8 mouse cellular contexts compared by ENCODE assay signal in the genomic region with DNA sequence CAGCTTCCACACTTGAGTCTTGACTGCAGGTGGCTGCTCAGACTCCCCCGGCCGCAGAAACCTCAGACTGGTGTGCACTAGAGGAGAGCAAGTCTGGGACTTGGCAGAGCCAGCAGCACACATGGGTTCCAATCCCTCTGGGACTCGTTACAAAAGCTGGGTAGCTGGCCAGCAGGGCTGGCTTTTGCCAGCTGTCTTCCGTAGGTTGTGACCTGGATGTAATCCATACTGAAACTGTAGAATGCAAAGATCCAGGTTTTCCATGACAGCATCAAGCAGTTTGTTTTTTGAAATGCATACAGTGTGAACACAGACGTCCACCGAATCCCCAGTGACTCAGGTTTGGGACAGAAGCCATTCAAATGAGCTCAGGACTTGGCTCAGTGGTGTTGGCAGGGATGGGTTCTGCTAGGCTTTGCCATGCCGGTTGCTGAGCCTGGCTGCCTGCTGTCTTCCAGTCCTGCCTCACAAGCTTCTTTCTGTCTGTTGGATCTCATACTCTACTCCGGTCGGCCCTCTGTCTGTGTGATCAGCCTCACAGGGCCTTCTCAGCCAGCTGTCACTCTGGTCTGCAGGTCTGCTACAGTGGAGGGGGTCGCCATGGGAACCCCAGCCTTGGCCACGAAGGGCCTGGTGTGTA.
DNase-seq lines count a peak whose midpoint lies in the region; ATAC-seq lines count a peak whose summit lies in the region.

No protein-coding gene starts in this region.

- peaks cover 12% of the 10 kb centered on the region for H3K27me3 ChIP-seq in hindbrain, embryonic 14.5 days (ENCODE audit: control insufficient read depth, insufficient read depth, low read length)
- H3K27me3 ChIP-seq in limb, embryonic 13.5 days, result no peaks in the 10 kb centered on the region; the same call in 1 of the 2 replicates
- H3K27me3 ChIP-seq in liver, embryonic 11.5 days (replicated peaks; ENCODE audit: control insufficient read depth, insufficient read depth, low read length), result no peaks in the 10 kb centered on the region

- no peaks in the 10 kb centered on the region for H3K36me3 ChIP-seq in hindbrain, embryonic 14.5 days (replicated peaks; ENCODE audit: control insufficient read depth, insufficient read depth)
- H3K36me3 ChIP-seq in limb, embryonic 13.5 days, result peaks cover 9% of the 10 kb centered on the region
- no peaks in the 10 kb centered on the region; the same call in 1 of the 2 replicates for H3K36me3 ChIP-seq in liver, embryonic 11.5 days (ENCODE audit: control insufficient read depth, insufficient read depth, low read length)

- ATAC-seq in hindbrain, embryonic 14.5 days (ENCODE audit: low FRiP score), result peak; percentile 71
- peak; percentile 66 for ATAC-seq in limb, embryonic 13.5 days (ENCODE audit: low FRiP score, low read depth)
- no peak for ATAC-seq in liver, embryonic 11.5 days (replicated peaks; ENCODE audit: low FRiP score)

- peaks cover 19% of the 10 kb centered on the region; the same call in 1 of the 2 replicates for H3K4me1 ChIP-seq in hindbrain, embryonic 14.5 days (replicated peaks; ENCODE audit: control insufficient read depth, insufficient read depth, low read length)
- peaks cover 56% of the 10 kb centered on the region for H3K4me1 ChIP-seq in limb, embryonic 13.5 days
- H3K4me1 ChIP-seq in liver, embryonic 11.5 days (replicated peaks; ENCODE audit: control insufficient read depth, insufficient read depth, low read length), result peaks cover 18% of the 10 kb centered on the region

- no peak overlapping the region for H3K9ac ChIP-seq in hindbrain, embryonic 14.5 days
- H3K9ac ChIP-seq in limb, embryonic 13.5 days, result no peak overlapping the region; the same call in 1 of the 2 replicates
- H3K9ac ChIP-seq in liver, embryonic 11.5 days (ENCODE audit: low read depth, low read length), result no peak overlapping the region

- WGBS in hindbrain, embryonic 14.5 days, result 50% methylated on average over 11 of the region's 11 CpGs
- WGBS in limb, embryonic 13.5 days, result 48% methylated on average over 11 of the region's 11 CpGs
- 76% methylated on average over 11 of the region's 11 CpGs for WGBS in liver, embryonic 11.5 days

- H3K27ac ChIP-seq in hindbrain, embryonic 14.5 days, result peak overlapping the region; percentile 41; the same call in 1 of the 2 replicates
- H3K27ac ChIP-seq in limb, embryonic 13.5 days, result peak overlapping the region; percentile 44; the same call in 1 of the 2 replicates
- no peak overlapping the region for H3K27ac ChIP-seq in liver, embryonic 11.5 days (ENCODE audit: low read depth, low read length)

- H3K4me2 ChIP-seq in hindbrain, embryonic 14.5 days (replicated peaks), result no peak overlapping the region
- 0 out of 2 replicates have a peak overlapping the region, but pooled peaks have one; percentile 11 for H3K4me2 ChIP-seq in limb, embryonic 13.5 days (replicated peaks)
- H3K4me2 ChIP-seq in liver, embryonic 11.5 days, result no peak overlapping the region

- DNase-seq in NIH3T3 (ENCODE audit: low read depth) (peak; percentile 88), liver (no peak)
- DNase-seq in cerebellum, adult 11 months, result peak; percentile 79
- peak; percentile 41 to 50 for DNase-seq in frontal cortex, postnatal 10 days (ENCODE audit: low spot score in 2 of 2)
- DNase-seq in hindbrain, embryonic 14.5 days (ENCODE audit: low spot score), result peak; percentile 72
- peak; percentile 41 for DNase-seq in thymus, postnatal 14 days
- DNase-seq in liver, embryonic 11.5 days (ENCODE audit: low spot score), result no peak

- H3K9me3 ChIP-seq in hindbrain, embryonic 14.5 days (ENCODE audit: control insufficient read depth, low read length), result no peaks in the 10 kb centered on the region
- H3K9me3 ChIP-seq in limb, embryonic 13.5 days, result no peaks in the 10 kb centered on the region
- no peaks in the 10 kb centered on the region for H3K9me3 ChIP-seq in liver, embryonic 11.5 days (ENCODE audit: control insufficient read depth, low read length)

- H3K4me3 ChIP-seq in hindbrain, embryonic 14.5 days (replicated peaks; ENCODE audit: low read length), result no peak overlapping the region
- no peak overlapping the region for H3K4me3 ChIP-seq in limb, embryonic 13.5 days
- no peak overlapping the region for H3K4me3 ChIP-seq in liver, embryonic 11.5 days (ENCODE audit: low read depth, low read length)

Comparison
In these comparisons a context has a peak if more than half of its experiments do, and no peak if none do; other contexts are left out.
1. DNase-seq: peak in NIH3T3 (single experiment), cerebellum, adult 11 months (single experiment), frontal cortex, postnatal 10 days (2 of 2), hindbrain, embryonic 14.5 days (single experiment) and thymus, postnatal 14 days (single experiment); none in liver, embryonic 11.5 days (single experiment) and liver (single experiment).